Mouse (Mus musculus) ES-E14 (cell line): ENCODE measurements around the gene Fam89a. TPM values are rescaled to one million over a fixed set of nuclear protein-coding genes. Genes with fewer than 3 reads are reported as not detected.
A peak's percentile ranks its signal among the peaks of the same experiment; 100 is the strongest.

Experiments used
- DNase-seq: peaks from one replicate; pipeline ENCODE4 v3.0.0-alpha.2; 2013; ENCODE audit warnings: low read depth, low spot score
- H3K27ac ChIP-seq: 2 replicates; pipeline ENCODE4 v1.5.1; 2012; ENCODE audit warnings: low read depth, mild to moderate bottlenecking, low read length, moderate library complexity, mixed read lengths; ENCODE audit not compliant: poor library complexity, insufficient read depth, severe bottlenecking
- H3K36me3 ChIP-seq: 2 replicates; pipeline ENCODE4 v1.6.1; 2012; ENCODE audit warnings: mild to moderate bottlenecking, low read length, moderate library complexity, mixed read lengths; ENCODE audit not compliant: control insufficient read depth, poor library complexity, insufficient read depth, severe bottlenecking
- H3K4me1 ChIP-seq, 2 experiments: fragments of 150-350 bp in 1 of 2; sonication (generic) in 1 of 2; 2 replicates each; pipeline ENCODE4 v1.6.1; 2012; ENCODE audit warnings: low read length in 2 of 2, mild to moderate bottlenecking in 1 of 2, mixed read lengths in 1 of 2; ENCODE audit not compliant: control insufficient read depth in 2 of 2, insufficient read depth in 2 of 2, poor library complexity in 1 of 2
- H3K4me3 ChIP-seq, 2 experiments: fragments of 150-350 bp in 1 of 2; sonication (generic) in 1 of 2; 2 replicates each; pipeline ENCODE4 v1.5.1; 2012; ENCODE audit warnings: low read length in 2 of 2, low read depth in 1 of 2, mild to moderate bottlenecking in 1 of 2, mixed read lengths in 1 of 2; ENCODE audit not compliant: insufficient read depth in 1 of 2, poor library complexity in 1 of 2, severe bottlenecking in 1 of 2
- H3K9ac ChIP-seq: 2 replicates; pipeline ENCODE4 v1.6.1; 2012; ENCODE audit warnings: low read depth, mild to moderate bottlenecking, low read length, mixed read lengths; ENCODE audit not compliant: poor library complexity, insufficient read depth, severe bottlenecking
- H3K9me3 ChIP-seq: fragments of 150-350 bp; sonication (generic); 2 replicates; pipeline ENCODE4 v1.6.1; 2012; ENCODE audit warnings: low read depth, mild to moderate bottlenecking, low read length; ENCODE audit not compliant: control insufficient read depth, insufficient read depth
- CHD2 ChIP-seq: IDR thresholded peaks from 2 replicates; pipeline ENCODE4 v1.6.1; 2014; ENCODE audit warnings: mild to moderate bottlenecking, low read depth, low read length, inconsistent platforms
- HCFC1 ChIP-seq: IDR thresholded peaks from 2 replicates; pipeline ENCODE4 v1.6.1; 2012; ENCODE audit warnings: low read length, inconsistent platforms, borderline replicate concordance; ENCODE audit not compliant: insufficient read depth
- MAFK ChIP-seq: IDR thresholded peaks from 2 replicates; pipeline ENCODE4 v1.6.1; 2014; ENCODE audit warnings: mild to moderate bottlenecking, low read depth, low read length, inconsistent platforms; ENCODE audit not compliant: insufficient read depth
- ZC3H11A ChIP-seq: IDR thresholded peaks from 2 replicates; pipeline ENCODE4 v1.6.1; 2012; ENCODE audit warnings: low read depth, mild to moderate bottlenecking, inconsistent platforms, low read length, borderline replicate concordance
- ZNF384 ChIP-seq: IDR thresholded peaks from 2 replicates; pipeline ENCODE4 v1.6.1; 2012; ENCODE audit warnings: low read depth, low read length, inconsistent platforms
- in situ Hi-C, 2 experiments: fragments of 600-800 bp; cut with MboI; formaldehyde crosslinking; loops; one replicate each; pipeline ENCODE4 v1.15.1; 2025; ENCODE audit warnings: low sequenced_read_pairs in 2 of 2, inconsistent platforms in 1 of 2; ENCODE audit not compliant: unreplicated experiment in 2 of 2
- total RNA-seq: library from RNA; depleted of rRNA; stranded (reverse); fragments of 300-350 nt; gene quantifications from 2 replicates; pipeline ENCODE4 v1.2.3, GENCODE M21; 2012

Gene Fam89a
- total RNA-seq, 1 experiment = 2.9 TPM

DNA sequence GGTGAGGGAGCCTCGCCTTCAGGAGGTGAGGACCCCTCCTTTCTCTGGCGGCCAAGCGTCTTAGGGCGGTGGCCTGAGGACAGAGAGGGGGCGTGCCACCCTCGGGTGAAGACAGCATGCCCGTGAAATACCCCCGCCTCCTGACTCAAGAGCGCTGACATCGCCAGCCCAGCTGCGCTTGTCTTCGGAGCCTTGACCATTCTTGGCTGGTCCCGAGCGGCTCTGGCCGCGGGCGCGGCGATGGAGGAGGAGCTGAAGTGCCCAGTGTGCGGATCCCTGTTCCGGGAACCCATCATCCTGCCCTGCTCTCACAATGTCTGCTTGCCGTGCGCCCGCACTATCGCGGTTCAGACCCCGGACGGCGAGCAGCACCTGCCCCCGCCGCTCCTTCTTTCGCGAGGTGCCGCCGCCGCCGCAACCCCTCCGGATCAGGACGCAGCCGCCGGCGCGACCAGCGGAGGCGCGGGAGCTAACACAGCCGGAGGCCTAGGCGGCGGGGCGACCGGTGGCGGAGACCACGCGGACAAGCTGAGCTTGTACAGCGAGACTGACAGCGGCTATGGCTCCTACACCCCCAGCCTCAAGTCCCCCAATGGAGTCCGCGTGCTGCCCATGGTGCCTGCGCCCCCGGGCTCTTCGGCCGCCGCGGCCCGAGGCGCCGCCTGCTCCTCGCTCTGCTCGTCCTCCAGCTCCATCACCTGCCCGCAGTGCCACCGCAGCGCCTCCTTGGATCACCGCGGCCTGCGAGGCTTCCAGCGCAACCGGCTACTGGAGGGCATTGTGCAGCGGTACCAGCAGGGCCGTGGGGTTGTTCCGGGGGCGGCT, 42.2 kb upstream of the Fam89a start:
- H3K27ac ChIP-seq = no peak overlapping the region
- H3K36me3 ChIP-seq = no peaks in the 10 kb centered on the region
- H3K4me3 ChIP-seq = peak overlapping the region; percentile 69 to 77
- peaks cover 0 to 10% of the 10 kb centered on the region in 2 experiments; a peak in 1 of 4 replicates for H3K4me1 ChIP-seq
- H3K9ac ChIP-seq = peak overlapping the region; percentile 59
- no peak for DNase-seq
- TF ChIP-seq HCFC1 = no peak
- no peak for TF ChIP-seq MAFK
- no peak for TF ChIP-seq ZNF384
- no peak for TF ChIP-seq ZC3H11A
- TF ChIP-seq CHD2 = no peak
- in situ Hi-C loops = no loop called here
- H3K9me3 ChIP-seq = no peaks in the 10 kb centered on the region

DNA sequence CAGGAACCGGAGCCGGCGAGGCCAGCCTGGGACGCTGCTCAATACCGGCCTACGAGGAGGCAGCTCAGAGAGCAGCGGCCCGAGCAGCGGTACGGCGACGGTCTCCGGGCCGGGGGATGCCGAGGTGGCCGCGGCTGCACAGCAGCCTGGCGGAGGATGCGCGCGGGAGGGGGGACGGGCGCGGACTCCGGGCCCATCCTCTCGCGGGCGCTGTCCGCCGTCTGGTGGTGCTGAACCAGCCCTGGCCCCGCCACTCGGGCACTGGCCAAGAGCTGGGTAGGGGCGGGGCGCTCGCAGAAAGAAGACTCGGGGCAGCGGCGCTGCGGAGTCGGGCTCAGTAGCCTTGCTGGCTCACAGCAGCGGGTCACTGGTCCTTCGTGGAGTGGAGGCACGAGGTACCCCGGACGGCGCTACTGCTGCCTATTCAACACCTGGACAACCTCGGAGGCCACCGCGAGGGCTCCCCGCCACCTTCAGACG, 41.6 kb upstream of the Fam89a start:
- peak; percentile 69 for DNase-seq
- no peaks in the 10 kb centered on the region for H3K9me3 ChIP-seq
- H3K27ac ChIP-seq = peak overlapping the region; percentile 41; the same call in 1 of the 2 replicates
- peak overlapping the region; percentile 75 for H3K9ac ChIP-seq
- in situ Hi-C loops = no loop called here
- TF ChIP-seq ZNF384 = no peak
- no peak for TF ChIP-seq CHD2
- TF ChIP-seq HCFC1 = no peak
- peaks cover 0 to 4% of the 10 kb centered on the region in 2 experiments; a peak in 1 of 4 replicates for H3K4me1 ChIP-seq
- peak overlapping the region; percentile 77 to 89 for H3K4me3 ChIP-seq
- H3K36me3 ChIP-seq = no peaks in the 10 kb centered on the region

DNA sequence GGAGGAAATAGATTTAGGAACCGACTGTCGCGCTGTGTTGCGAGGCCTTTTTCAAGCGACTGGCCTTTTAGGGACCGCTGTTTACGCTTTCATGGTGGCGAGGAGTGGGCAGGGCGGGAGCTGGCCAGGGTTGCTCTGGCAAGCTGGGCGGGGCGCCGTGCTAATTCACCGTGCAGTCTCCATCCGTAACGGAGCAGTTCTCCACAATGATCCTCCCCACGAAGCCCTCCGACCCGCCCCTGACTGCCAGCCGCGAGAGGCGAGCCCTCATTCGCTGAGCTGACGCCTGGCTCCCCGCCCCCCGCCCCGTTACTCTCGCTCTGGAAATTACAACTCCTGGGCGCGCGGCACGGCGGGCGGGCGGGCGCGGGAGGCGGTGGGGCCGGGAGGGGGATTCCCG, 41.1 kb upstream of the Fam89a start, which contains the start of gene Trim67:
Gene Trim67, plus strand, starts transcription at position 385 of the 400 bp plus-strand sequence.
- peak; percentile 59 for DNase-seq
- in situ Hi-C loops = no loop called here
- peak within 1 kb of the TSS; percentile 77 to 89 for H3K4me3 ChIP-seq
- H3K4me1 ChIP-seq = peaks cover 0 to 3% of the 10 kb centered on the region in 2 experiments; a peak in 1 of 4 replicates
- peak within 1 kb of the TSS; percentile 41; the same call in 1 of the 2 replicates for H3K27ac ChIP-seq
- no peak for TF ChIP-seq ZNF384
- no peak for TF ChIP-seq ZC3H11A
- TF ChIP-seq MAFK = no peak
- TF ChIP-seq CHD2 = no peak
- TF ChIP-seq HCFC1 = no peak
- H3K36me3 ChIP-seq = no peaks in the 10 kb centered on the region
- H3K9ac ChIP-seq = peak within 1 kb of the TSS; percentile 75
- H3K9me3 ChIP-seq = no peaks in the 10 kb centered on the region

DNA sequence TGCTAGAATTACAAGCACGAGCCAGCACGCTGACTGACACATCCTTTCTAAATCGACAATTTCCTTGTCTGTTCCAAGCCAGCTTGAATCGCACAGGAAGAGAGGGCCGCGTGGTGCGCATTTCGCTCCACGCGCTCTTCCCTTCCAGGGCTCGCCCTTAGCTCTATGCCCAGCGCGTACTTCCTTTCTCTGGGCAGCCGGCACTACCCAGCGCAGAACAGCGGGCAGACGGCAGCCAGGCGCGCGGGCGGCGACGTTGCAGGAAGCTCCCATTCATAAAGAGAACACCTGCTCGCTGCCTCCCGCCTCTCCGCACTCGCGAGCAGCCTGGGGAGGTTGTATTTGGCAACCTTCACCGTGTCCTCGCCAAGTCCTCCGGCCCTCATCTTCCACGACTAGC, 40.6 kb upstream of the Fam89a start:
- no peaks in the 10 kb centered on the region for H3K36me3 ChIP-seq
- TF ChIP-seq ZNF384 = no peak
- no peak for TF ChIP-seq CHD2
- 0 out of 2 replicates have a peak, but pooled peaks have one; percentile 23 for TF ChIP-seq HCFC1
- peaks cover 0 to 3% of the 10 kb centered on the region in 2 experiments; a peak in 1 of 4 replicates for H3K4me1 ChIP-seq
- H3K9ac ChIP-seq = peak overlapping the region; percentile 62
- DNase-seq = peak; percentile 17
- H3K4me3 ChIP-seq = peak overlapping the region; percentile 77 to 89
- in situ Hi-C loops = no loop called here
- no peak overlapping the region for H3K27ac ChIP-seq
- H3K9me3 ChIP-seq = no peaks in the 10 kb centered on the region
